Mouse (Mus musculus) adrenal gland, adult 8-10 months (tissue): ENCODE results near the gene Fto. TPM values are rescaled to one million over a fixed set of nuclear protein-coding genes. Genes with fewer than 3 reads are reported as not detected.

Experiments used
- DNase-seq: peaks from one replicate; pipeline ENCODE4 v3.0.0; 2022
- total RNA-seq, 4 experiments: library from RNA; stranded (reverse); gene quantifications; 2 replicates each; pipeline ENCODE4 v1.2.4; 2022

Gene Fto
- 100 to 1,000 TPM in 1 of 4 experiments, 10 to 100 TPM in 3; 73.8 to 102 (median 86.6) TPM for total RNA-seq

- peak; percentile 98 for DNase-seq
Measured at GRCm38 (mm10) chr8:91312835-91313832, at the start of gene Fto, which contains the start of gene Rpgrip1l. Gene Fto (plus strand): TSS chr8:91313525. Gene Rpgrip1l (minus strand): TSS chr8:91313262.

- DNase-seq = no peak
Measured at GRCm38 (mm10) chr8:91263939-91264338, 49.4 kb upstream of the Fto start.

- DNase-seq = no peak
Measured at GRCm38 (mm10) chr8:91264564-91264963, 48.8 kb upstream of the Fto start.

- no peak for DNase-seq
Measured at GRCm38 (mm10) chr8:91269374-91269958, 43.9 kb upstream of the Fto start.

- DNase-seq = no peak
Measured at GRCm38 (mm10) chr8:91273493-91273892, 39.8 kb upstream of the Fto start.

GRCm38 (mm10) chr8:91276337-91276736 is 37.0 kb upstream of the Fto start:
- no peak for DNase-seq

GRCm38 (mm10) chr8:91278060-91278459 is 35.3 kb upstream of the Fto start:
- no peak for DNase-seq

GRCm38 (mm10) chr8:91280467-91281212 is 32.7 kb upstream of the Fto start:
- no peak for DNase-seq

GRCm38 (mm10) chr8:91281545-91281944 is 31.8 kb upstream of the Fto start:
- no peak for DNase-seq

GRCm38 (mm10) chr8:91282655-91283054 is 30.7 kb upstream of the Fto start:
- no peak for DNase-seq

- DNase-seq = no peak
Measured at GRCm38 (mm10) chr8:91283815-91284214, 29.5 kb upstream of the Fto start.

- DNase-seq = no peak
Measured at GRCm38 (mm10) chr8:91286237-91286636, 27.1 kb upstream of the Fto start.

GRCm38 (mm10) chr8:91290576-91290975 is 22.7 kb upstream of the Fto start:
- no peak for DNase-seq

- DNase-seq = no peak
Measured at GRCm38 (mm10) chr8:91295786-91296185, 17.5 kb upstream of the Fto start.

GRCm38 (mm10) chr8:91298672-91299071 is 14.7 kb upstream of the Fto start:
- DNase-seq = no peak

- DNase-seq = no peak
Measured at GRCm38 (mm10) chr8:91304481-91305386, 8.6 kb upstream of the Fto start.

GRCm38 (mm10) chr8:91312342-91312741 is 983 bp upstream of the Fto start:
- DNase-seq = no peak

- DNase-seq = no peak
Measured at GRCm38 (mm10) chr8:91317567-91318227, 4.4 kb downstream of the Fto start.

- DNase-seq = no peak
Measured at GRCm38 (mm10) chr8:91318938-91319729, 5.8 kb downstream of the Fto start.

- no peak for DNase-seq
Measured at GRCm38 (mm10) chr8:91323511-91323910, 10.2 kb downstream of the Fto start.
